Mouse (Mus musculus): ENCODE measurements at regions not wholly inside any gene's neighbourhood (a gene's known extent, or its start where the extent isn't known, plus 50 kb on each side); places are given as distances from the start of the nearest gene placed in this dataset.
A peak's percentile ranks its signal among the peaks of the same experiment; 100 is the strongest.

GRCm38 (mm10) chr11:19811271-19811991 is 112.7 kb upstream of the Spred2 start:
- no peak for DNase-seq (ENCODE audit: low spot score)

GRCm38 (mm10) chr11:19811992-19812690 is 112.0 kb upstream of the Spred2 start:
- no peak for DNase-seq (ENCODE audit: low spot score)

- no peak for DNase-seq (ENCODE audit: low spot score)
Observed at GRCm38 (mm10) chr11:19813549-19813948, 110.6 kb upstream of the Spred2 start.

DNA sequence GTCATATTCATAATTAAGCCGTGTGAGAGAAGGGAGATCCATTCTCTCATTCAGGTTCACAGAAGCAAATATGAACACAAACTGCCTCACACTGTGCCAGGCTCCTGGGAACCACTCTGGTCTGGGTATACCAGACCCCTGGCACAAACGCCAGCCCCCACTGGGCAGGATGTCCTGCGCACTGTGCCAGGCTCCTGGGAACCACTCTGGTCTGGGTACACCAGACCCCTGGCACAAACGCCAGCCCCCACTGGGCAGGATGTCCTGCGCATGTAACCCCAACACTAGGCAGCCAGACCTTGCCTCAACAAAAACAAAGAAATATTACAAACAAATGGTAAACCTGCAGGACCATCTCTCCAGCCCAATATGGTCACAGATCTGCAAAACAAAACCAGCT is 101.2 kb upstream of the Spred2 start:
- no peak for DNase-seq (ENCODE audit: low spot score)

DNA sequence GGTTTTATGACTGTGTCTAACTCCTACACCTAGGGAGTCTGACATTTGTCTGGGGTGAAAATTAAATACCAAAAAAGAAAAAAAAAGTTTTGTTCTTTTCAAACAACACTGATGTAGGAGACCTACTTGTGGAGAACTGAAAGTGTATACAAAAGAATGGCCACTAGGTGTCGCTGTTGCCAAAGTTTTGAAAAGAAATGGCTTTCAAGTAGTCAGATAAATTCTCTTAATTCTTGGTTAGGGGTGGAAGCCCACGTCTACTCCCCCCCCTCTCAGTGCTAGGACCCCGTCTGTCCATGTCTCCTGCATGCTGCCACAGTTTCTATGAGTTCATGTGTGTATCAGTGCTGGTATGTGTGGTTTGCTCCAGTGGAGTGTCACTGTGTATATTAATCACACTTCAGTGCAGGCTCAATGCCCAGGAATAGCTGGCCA is 100.7 kb upstream of the Spred2 start:
- peak; percentile 86 for DNase-seq (ENCODE audit: low spot score)

GRCm38 (mm10) chr11:19826481-19827185 is 97.5 kb upstream of the Spred2 start:
- no peak for DNase-seq (ENCODE audit: low spot score)

DNA sequence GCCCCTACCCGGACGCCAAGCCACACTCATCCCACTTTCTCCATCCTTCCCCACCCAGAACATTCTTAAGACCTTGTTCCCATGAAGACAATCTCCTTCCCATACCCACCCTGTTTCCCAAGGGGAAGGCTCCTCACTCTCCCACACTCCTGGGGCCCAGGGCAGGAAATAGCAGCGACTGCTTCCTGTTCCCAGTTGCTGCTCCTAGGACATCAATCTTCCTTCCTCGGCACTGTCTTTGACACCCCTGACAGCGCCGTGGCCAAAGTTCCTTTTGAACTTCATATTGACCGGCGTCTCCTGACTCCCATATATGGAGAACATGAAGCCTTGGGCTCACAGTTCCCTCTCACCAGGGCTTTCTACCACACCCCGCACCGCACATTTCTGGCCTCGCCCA is 96.2 kb upstream of the Spred2 start:
- DNase-seq (ENCODE audit: low spot score), result no peak

- DNase-seq (ENCODE audit: low spot score), result no peak
Observed at GRCm38 (mm10) chr11:19828959-19829401, 95.2 kb upstream of the Spred2 start.

GRCm38 (mm10) chr11:19829564-19830279 is 94.5 kb upstream of the Spred2 start:
- DNase-seq (ENCODE audit: low spot score), result peak; percentile 58

- DNase-seq (ENCODE audit: low spot score), result peak; percentile 84
Observed at GRCm38 (mm10) chr11:19830280-19831062, 93.7 kb upstream of the Spred2 start.

GRCm38 (mm10) chr11:19834561-19834960 is 89.6 kb upstream of the Spred2 start:
- no peak for DNase-seq (ENCODE audit: low spot score)

GRCm38 (mm10) chr11:19835221-19835745 is 88.9 kb upstream of the Spred2 start:
- peak; percentile 33 for DNase-seq (ENCODE audit: low spot score)

DNA sequence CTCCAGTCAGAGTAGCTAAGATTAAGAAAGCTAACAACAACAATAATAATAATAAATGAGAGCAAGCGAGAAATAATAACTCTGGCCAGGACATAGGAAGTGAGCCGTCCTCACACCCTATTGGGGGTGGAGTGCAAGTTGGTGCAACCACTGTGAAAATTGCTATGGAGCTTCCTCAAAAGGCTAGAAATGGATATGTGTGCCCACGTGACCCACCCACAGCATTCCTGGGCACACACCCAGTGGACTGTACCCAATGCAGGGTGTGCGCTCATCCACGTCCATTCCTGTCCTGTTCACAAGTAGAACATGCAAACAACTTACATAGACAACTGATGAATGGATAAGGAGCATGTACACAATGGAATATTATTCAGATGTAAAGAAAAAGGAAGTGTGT is 85.2 kb upstream of the Spred2 start:
- no peak for DNase-seq (ENCODE audit: low spot score)

DNA sequence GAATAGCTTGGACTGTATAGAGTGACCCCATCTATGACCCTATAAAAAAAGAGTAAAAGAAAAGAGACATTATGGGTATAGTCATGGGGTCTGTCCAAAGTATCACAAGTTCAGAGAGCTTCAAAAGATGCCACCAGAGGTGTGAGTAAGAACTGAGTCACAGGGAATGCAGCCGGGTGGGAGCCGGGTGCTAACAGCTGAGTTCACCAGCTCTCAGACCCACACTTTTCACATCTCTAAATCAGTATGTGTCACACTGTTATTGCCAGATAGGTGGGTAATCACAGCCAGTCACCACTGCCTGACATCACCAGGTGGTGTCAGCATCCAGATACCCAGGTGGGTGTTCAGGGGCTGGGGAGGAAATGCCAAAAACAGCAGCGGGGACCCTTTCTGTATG is 81.1 kb upstream of the Spred2 start:
- no peak for DNase-seq (ENCODE audit: low spot score)

DNA sequence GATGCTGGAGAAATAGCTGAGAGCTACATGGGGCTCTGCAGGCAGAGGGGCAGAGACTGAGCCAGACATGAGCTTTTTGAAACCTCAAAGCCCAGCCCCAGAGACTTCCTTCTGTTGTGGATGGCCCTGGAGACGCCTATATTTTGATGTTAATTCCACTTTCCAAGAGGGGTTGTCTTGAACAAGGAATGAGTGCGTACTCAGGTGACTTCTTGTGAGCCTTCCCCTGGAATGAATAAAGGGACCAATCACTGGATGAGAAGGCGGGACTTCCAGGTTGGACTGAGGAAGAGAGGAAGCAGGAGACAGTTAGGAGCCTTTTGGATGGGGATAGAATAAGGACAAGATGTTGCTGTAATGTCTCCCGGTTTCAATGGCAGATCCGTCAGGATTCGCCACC is 76.3 kb upstream of the Spred2 start:
- DNase-seq (ENCODE audit: low spot score), result no peak

GRCm38 (mm10) chr11:19848412-19848811 is 75.8 kb upstream of the Spred2 start:
- no peak for DNase-seq (ENCODE audit: low spot score)

DNA sequence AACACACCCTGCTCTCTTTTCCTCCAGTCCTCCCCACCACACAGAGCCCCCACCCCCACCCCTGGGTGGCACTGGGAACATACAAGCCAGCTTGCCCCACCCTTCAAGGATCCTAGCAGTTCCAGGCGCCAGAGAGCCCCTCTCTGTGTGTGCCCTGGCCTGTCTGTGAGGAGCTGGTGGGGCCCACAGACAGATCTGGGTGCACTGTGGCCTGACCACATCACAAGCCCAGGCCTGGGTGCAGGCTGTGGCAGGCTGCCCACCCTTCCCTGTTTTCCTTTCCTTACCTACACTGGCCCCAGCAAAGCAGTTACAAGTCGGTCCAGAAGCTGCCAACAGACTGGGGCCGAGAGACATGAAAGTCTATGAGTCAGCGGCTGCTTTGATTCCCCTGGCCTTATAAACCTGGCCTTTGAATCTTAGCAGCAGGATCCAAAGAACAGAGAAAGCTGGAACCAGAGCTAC is 74.8 kb upstream of the Spred2 start:
- no peak for DNase-seq (ENCODE audit: low spot score)

- no peak for DNase-seq (ENCODE audit: low spot score)
Observed at GRCm38 (mm10) chr11:19849844-19850420, 74.2 kb upstream of the Spred2 start.

DNA sequence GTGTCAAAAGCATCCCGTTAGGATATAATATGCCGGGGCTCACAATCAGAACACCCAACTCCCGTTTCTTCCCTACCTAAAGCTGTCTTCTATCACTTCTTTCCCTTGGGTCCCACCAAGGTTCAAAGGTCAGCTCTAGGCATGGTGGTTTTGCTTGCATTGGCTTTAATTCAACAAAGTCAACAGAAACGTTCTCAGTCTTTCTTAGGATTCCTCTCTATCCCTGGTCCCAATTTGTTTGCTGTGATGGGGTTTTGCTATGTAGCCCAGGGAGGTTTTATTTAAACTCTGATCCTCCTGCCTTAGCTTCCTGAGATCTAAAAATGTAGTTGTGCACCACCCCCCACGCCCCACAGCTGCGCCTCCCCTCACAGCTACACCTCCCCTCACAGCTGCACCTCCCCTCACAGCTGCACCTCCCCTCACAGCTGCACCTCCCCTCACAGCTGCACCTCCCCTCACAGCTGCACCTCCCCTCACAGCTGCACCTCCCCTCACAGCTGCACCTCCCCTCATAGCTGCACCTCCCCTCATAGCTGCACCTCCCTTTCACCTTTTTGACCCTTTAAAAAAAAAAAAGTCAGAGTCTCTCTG is 73.1 kb upstream of the Spred2 start:
- DNase-seq (ENCODE audit: low spot score), result no peak

- no peak for DNase-seq (ENCODE audit: low spot score)
Observed at GRCm38 (mm10) chr11:19861596-19861995, 62.6 kb upstream of the Spred2 start.
